Mouse (Mus musculus) small intestine, adult 2 months (tissue): Measurements from ENCODE around the gene Adra2c. TPM values are rescaled to one million over a fixed set of nuclear protein-coding genes. Genes with fewer than 3 reads are reported as not detected.

Experiments used
- H3K27ac ChIP-seq: fragments of 200-500 bp; 2 replicates; pipeline ENCODE4 v1.5.1; 2012; ENCODE audit warnings: low read depth, low read length, control low read depth, inconsistent platforms; ENCODE audit not compliant: insufficient read depth
- H3K27me3 ChIP-seq: fragments of 200-500 bp; 2 replicates; pipeline ENCODE4 v1.6.1; 2012; ENCODE audit warnings: mild to moderate bottlenecking, moderate library complexity, low read length, inconsistent platforms; ENCODE audit not compliant: control insufficient read depth, insufficient read depth
- H3K36me3 ChIP-seq: fragments of 200-500 bp; 2 replicates; pipeline ENCODE4 v1.6.1; 2012; ENCODE audit warnings: mild to moderate bottlenecking, low read length, control low read depth, inconsistent platforms; ENCODE audit not compliant: control insufficient read depth, insufficient read depth
- H3K4me1 ChIP-seq: fragments of 200-500 bp; 2 replicates; pipeline ENCODE4 v1.6.1; 2012; ENCODE audit warnings: low read length, inconsistent platforms, mixed read lengths; ENCODE audit not compliant: control insufficient read depth, insufficient read depth, insufficient read length
- H3K4me3 ChIP-seq: fragments of 200-500 bp; 2 replicates; pipeline ENCODE4 v1.5.1; 2012; ENCODE audit warnings: low read depth, mild to moderate bottlenecking, control low read depth, inconsistent platforms, low read length, moderate library complexity
- CTCF ChIP-seq: fragments of 200-500 bp; IDR thresholded peaks from 2 replicates; pipeline ENCODE4 v1.5.1; 2012; ENCODE audit warnings: low read depth, mild to moderate bottlenecking, control low read depth, inconsistent platforms, low read length, moderate library complexity, mixed read lengths; ENCODE audit not compliant: insufficient replicate concordance, insufficient read length; ENCODE audit errors: extremely low read depth
- POLR2A ChIP-seq: fragments of 200-500 bp; IDR thresholded peaks from 2 replicates; pipeline ENCODE4 v1.6.1; 2012; ENCODE audit warnings: low read depth, mild to moderate bottlenecking, control low read depth, inconsistent platforms, low read length, moderate library complexity
- WGBS: fragments of 180-500 bp; shearing (Covaris S2); methylation state at CpG from one replicate; pipeline ENCODE4 v1.1.7; 2018; 5-methylcytosine and 5-hydroxymethylcytosine counted together
- polyA plus RNA-seq: library from polyadenylated mRNA; depleted of rRNA; stranded (reverse); fragments of >200 nt; gene quantifications from 2 replicates; pipeline ENCODE4 v1.2.3, GENCODE M21; 2012

Adra2c gene
- polyA plus RNA-seq, 1 experiment: 1.7 TPM

- H3K27me3 ChIP-seq: peaks cover 23% of the 10 kb centered on the region
- TF ChIP-seq CTCF (no peak), POLR2A (no peak)
- H3K36me3 ChIP-seq: no peaks in the 10 kb centered on the region
- no peaks in the 10 kb centered on the region for H3K4me1 ChIP-seq
- no peak overlapping the region for H3K27ac ChIP-seq
- H3K4me3 ChIP-seq: no peak overlapping the region
- WGBS: 7% methylated on average over 40 of the region's 40 CpGs
Measured at GRCm38 (mm10) chr5:35280783-35281165, 2.7 kb downstream of the Adra2c start.

- H3K36me3 ChIP-seq: no peaks in the 10 kb centered on the region
- no peak overlapping the region for H3K4me3 ChIP-seq
- 40% methylated on average over 3 of the region's 3 CpGs for WGBS
- peaks cover 7% of the 10 kb centered on the region; the same call in 1 of the 2 replicates for H3K27me3 ChIP-seq
- H3K4me1 ChIP-seq: no peaks in the 10 kb centered on the region
- no peak overlapping the region for H3K27ac ChIP-seq
- TF ChIP-seq POLR2A (no peak), CTCF (no peak)
Measured at GRCm38 (mm10) chr5:35285281-35285680, 7.2 kb downstream of the Adra2c start.

DNA sequence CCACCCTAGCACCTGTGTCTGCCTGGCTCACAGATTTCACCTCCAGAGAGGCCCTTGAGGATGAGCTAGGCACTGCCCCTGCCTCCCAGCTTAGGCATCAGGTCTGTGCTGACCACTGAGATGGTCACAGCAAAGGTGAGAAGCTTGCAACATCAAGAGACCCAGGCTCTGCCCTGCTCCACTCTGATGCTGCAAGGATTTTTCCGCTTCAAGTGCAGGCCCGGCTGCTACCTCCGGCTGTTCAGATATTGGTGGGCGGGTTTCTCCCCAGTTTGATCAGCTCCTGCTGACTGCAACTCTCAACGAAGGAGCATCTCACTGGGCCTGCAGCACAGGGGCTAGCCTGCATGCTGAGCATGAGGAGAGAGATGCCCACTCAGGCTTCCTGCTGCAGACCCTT is 8.1 kb downstream of the Adra2c start:
- peaks cover 2% of the 10 kb centered on the region; the same call in 1 of the 2 replicates for H3K27me3 ChIP-seq
- H3K4me3 ChIP-seq: no peak overlapping the region
- no peak overlapping the region for H3K27ac ChIP-seq
- no peaks in the 10 kb centered on the region for H3K4me1 ChIP-seq
- TF ChIP-seq POLR2A (no peak), CTCF (no peak)
- WGBS: 80% methylated on average over 5 of the region's 5 CpGs
- no peaks in the 10 kb centered on the region for H3K36me3 ChIP-seq

DNA sequence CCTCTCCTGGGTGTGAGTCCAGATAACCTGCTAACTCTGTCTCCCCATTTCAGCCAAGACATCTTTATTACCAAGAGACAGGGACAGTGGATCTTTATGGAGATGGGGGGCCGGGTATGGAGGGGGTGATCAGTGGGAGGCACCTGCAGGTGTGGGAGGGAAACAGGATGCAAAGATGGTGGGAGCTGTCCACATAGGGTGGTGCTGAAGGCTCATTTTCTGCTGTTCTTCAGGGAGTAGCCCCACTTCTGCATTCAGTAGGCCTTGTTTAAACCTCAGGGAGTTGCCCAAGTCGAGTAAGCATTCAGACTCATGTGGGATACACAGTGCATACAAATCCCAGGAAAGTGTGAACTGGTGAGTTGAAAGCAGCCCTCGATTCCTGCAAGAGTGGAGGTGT is 21.5 kb downstream of the Adra2c start:
- Histone ChIP-seq H3K36me3 (no peaks in the 10 kb centered on the region), H3K4me3 (no peak overlapping the region), H3K27me3 (no peaks in the 10 kb centered on the region), H3K4me1 (no peaks in the 10 kb centered on the region), H3K27ac (no peak overlapping the region)
- WGBS: 19% methylated on average over 3 of the region's 3 CpGs
- TF ChIP-seq CTCF (no peak), POLR2A (no peak)

GRCm38 (mm10) chr5:35304191-35304590 is 26.1 kb downstream of the Adra2c start:
- no peak for TF ChIP-seq CTCF
- no peak for TF ChIP-seq POLR2A
- Histone ChIP-seq H3K36me3 (no peaks in the 10 kb centered on the region), H3K27me3 (no peaks in the 10 kb centered on the region), H3K4me1 (no peaks in the 10 kb centered on the region), H3K27ac (no peak overlapping the region), H3K4me3 (no peak overlapping the region)
- WGBS: 76% methylated on average over 3 of the region's 3 CpGs

- WGBS: 69% methylated on average over 10 of the region's 10 CpGs
- no peaks in the 10 kb centered on the region for H3K4me1 ChIP-seq
- H3K4me3 ChIP-seq: no peak overlapping the region
- TF ChIP-seq POLR2A (no peak), CTCF (no peak)
- H3K27me3 ChIP-seq: no peaks in the 10 kb centered on the region
- no peaks in the 10 kb centered on the region for H3K36me3 ChIP-seq
- no peak overlapping the region for H3K27ac ChIP-seq
Measured at GRCm38 (mm10) chr5:35305332-35305731, 27.2 kb downstream of the Adra2c start.

DNA sequence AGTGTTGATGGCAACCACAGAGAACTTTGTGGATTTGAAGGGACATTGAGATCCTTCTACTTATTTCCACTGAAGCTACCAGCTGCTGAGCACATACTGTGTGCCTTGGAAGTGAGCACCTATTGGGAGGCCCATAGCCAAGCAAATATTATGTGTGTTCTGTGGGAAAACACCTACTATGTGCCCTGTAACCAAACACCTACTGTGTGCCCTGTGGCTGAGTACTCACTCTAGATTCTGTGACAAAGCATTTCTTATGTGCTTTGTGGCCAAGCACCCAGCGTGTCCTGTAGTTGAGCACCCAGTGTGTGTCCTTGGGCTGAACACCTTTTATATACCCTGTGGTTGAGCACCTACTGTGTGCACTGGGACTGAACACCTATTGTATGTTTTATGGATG is 28.6 kb downstream of the Adra2c start:
- 93% methylated on average over 1 of the region's 1 CpGs for WGBS

More for the DNA sequence above, 28.6 kb downstream of the Adra2c start:
- no peaks in the 10 kb centered on the region for H3K36me3 ChIP-seq
- TF ChIP-seq CTCF: no peak
- TF ChIP-seq POLR2A: no peak
- no peak overlapping the region for H3K27ac ChIP-seq
- no peak overlapping the region for H3K4me3 ChIP-seq
- no peaks in the 10 kb centered on the region for H3K4me1 ChIP-seq
- H3K27me3 ChIP-seq: no peaks in the 10 kb centered on the region
